Mouse (Mus musculus) olfactory bulb, adult 2 months (tissue): ENCODE data around the gene Olfm2.

Source experiments
- CTCF ChIP-seq: fragments of 200-500 bp; IDR thresholded peaks from 2 replicates; pipeline ENCODE4 v1.5.1; 2012; ENCODE audit warnings: low read depth, mild to moderate bottlenecking, low read length, moderate library complexity; ENCODE audit not compliant: insufficient read depth
- POLR2A ChIP-seq: fragments of 200-500 bp; IDR thresholded peaks from 2 replicates; pipeline ENCODE4 v1.6.1; 2012; ENCODE audit warnings: mild to moderate bottlenecking, low read depth, low read length, moderate library complexity; ENCODE audit not compliant: insufficient read depth

DNA sequence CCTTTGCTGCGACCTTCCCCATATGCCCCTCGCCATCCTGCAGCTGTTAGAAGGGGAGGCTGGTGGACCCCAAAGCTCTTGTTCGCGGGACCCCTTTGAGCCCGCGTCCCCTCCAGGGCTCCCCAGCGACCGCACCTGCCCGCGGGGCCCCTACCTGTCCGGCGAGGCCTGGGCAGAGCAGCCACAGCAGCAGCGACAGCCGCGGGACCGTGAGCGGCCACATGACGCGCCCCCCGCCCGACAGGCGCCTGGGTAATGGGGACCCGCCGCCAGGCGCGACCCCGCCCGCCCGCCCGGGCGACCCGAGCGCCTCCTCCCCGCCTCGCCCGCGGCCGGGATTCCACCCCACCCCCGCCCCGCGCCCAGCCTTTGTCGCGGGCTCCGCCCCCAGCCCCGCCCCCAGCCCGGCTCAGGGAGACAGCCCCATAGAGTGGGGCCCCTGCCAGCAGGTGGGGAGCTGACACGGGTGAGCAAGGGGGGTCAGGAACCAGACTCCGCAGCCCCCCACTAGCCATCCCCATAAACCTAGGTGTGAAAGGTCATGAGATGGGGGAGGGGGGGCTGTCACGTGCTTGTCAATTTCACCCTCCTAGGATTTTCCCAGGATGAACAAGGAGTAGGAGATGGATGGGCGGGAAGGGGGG lies at the start of gene Olfm2:
- TF ChIP-seq CTCF, result no peak
- TF ChIP-seq POLR2A, result no peak
